Mouse (Mus musculus) MEL (cell line): ENCODE data around the gene Mtcl1. TPM values are rescaled to one million over a fixed set of nuclear protein-coding genes. Genes with fewer than 3 reads are reported as not detected.

ENCODE experiments used
- DNase-seq: peaks from one replicate; pipeline ENCODE4 v3.0.0; 2011; ENCODE audit warnings: low read depth, low spot score
- H3K27ac ChIP-seq: 2 replicates; pipeline ENCODE4 v1.5.1; 2012; ENCODE audit warnings: low read depth, mild to moderate bottlenecking, control low read depth, low read length, moderate library complexity; ENCODE audit not compliant: control insufficient read depth
- H3K27me3 ChIP-seq, 2 experiments: fragments of 150-350 bp in 1 of 2; sonication (generic) in 1 of 2; 2 replicates each; pipeline ENCODE4 v1.6.1; 2012; ENCODE audit warnings: low read length in 2 of 2, mild to moderate bottlenecking in 2 of 2, improper control_type of control experiment in 1 of 2, moderate library complexity in 1 of 2; ENCODE audit not compliant: insufficient read depth in 2 of 2, control insufficient read depth in 1 of 2
- H3K36me3 ChIP-seq, 2 experiments: 2 replicates each; pipeline ENCODE4 v1.6.1; 2012 to 2014; ENCODE audit warnings: low read length in 2 of 2, improper control_type of control experiment in 1 of 2, inconsistent platforms in 1 of 2, mild to moderate bottlenecking in 1 of 2; ENCODE audit not compliant: insufficient read depth in 2 of 2, control insufficient read depth in 1 of 2
- H3K4me1 ChIP-seq, 2 experiments: fragments of 150-350 bp in 1 of 2; sonication (generic) in 1 of 2; 2 replicates each; pipeline ENCODE4 v1.6.1; 2012; ENCODE audit warnings: low read length in 2 of 2, improper control_type of control experiment in 1 of 2, mild to moderate bottlenecking in 1 of 2; ENCODE audit not compliant: insufficient read depth in 2 of 2, control insufficient read depth in 1 of 2
- H3K4me3 ChIP-seq, 2 experiments: fragments of 150-350 bp in 1 of 2; sonication (generic) in 1 of 2; 2 replicates each; pipeline ENCODE4 v1.5.1; 2012; ENCODE audit warnings: low read depth in 2 of 2, low read length in 2 of 2, mild to moderate bottlenecking in 2 of 2, moderate library complexity in 2 of 2, control low read depth in 1 of 2, improper control_type of control experiment in 1 of 2; ENCODE audit not compliant: control insufficient read depth in 1 of 2, insufficient read depth in 1 of 2
- H3K79me2 ChIP-seq: 2 replicates; pipeline ENCODE4 v1.6.1; 2012; ENCODE audit warnings: mild to moderate bottlenecking, low read length, moderate library complexity; ENCODE audit not compliant: control insufficient read depth, poor library complexity, insufficient read depth
- H3K9ac ChIP-seq: 2 replicates; pipeline ENCODE4 v1.6.1; 2012; ENCODE audit warnings: low read depth, mild to moderate bottlenecking, control low read depth, low read length, moderate library complexity; ENCODE audit not compliant: control insufficient read depth, poor library complexity, severe bottlenecking
- H3K9me3 ChIP-seq: fragments of 150-350 bp; sonication (generic); replicated peaks from 2 replicates; pipeline ENCODE4 v1.6.1; 2012; ENCODE audit warnings: mild to moderate bottlenecking, low read length, improper control_type of control experiment, moderate library complexity; ENCODE audit not compliant: insufficient read depth
- BHLHE40 ChIP-seq: IDR thresholded peaks from 2 replicates; pipeline ENCODE4 v1.6.1; 2012; ENCODE audit warnings: low read depth, mild to moderate bottlenecking, inconsistent platforms, low read length, improper control_type of control experiment, borderline replicate concordance
- CHD1 ChIP-seq: IDR thresholded peaks from 2 replicates; pipeline ENCODE4 v1.6.1; 2012; ENCODE audit warnings: low read depth, mild to moderate bottlenecking, inconsistent platforms, low read length, improper control_type of control experiment
- CTCF ChIP-seq, 3 experiments: IDR thresholded peaks in 2 of 3; conservative IDR thresholded peaks in 1 of 3; 2 replicates each; pipeline ENCODE4 v1.5.1; 2011 to 2012; ENCODE audit warnings: low read length in 3 of 3, low read depth in 2 of 3, mild to moderate bottlenecking in 2 of 3, improper control_type of control experiment in 1 of 3, inconsistent platforms in 1 of 3, mixed read lengths in 1 of 3, moderate library complexity in 1 of 3; ENCODE audit not compliant: control insufficient read depth in 1 of 3, insufficient read depth in 1 of 3, poor library complexity in 1 of 3, severe bottlenecking in 1 of 3
- EP300 ChIP-seq, 2 experiments: IDR thresholded peaks; 2 replicates each; pipeline ENCODE4 v1.6.1; 2011; ENCODE audit warnings: improper control_type of control experiment in 2 of 2, low read length in 2 of 2, low read depth in 1 of 2, mild to moderate bottlenecking in 1 of 2
- GABPA ChIP-seq: IDR thresholded peaks from 2 replicates; pipeline ENCODE4 v1.6.1; 2012; ENCODE audit warnings: low read depth, mild to moderate bottlenecking, inconsistent platforms, low read length, improper control_type of control experiment, moderate library complexity
- GATA1 ChIP-seq: IDR thresholded peaks from 2 replicates; pipeline ENCODE4 v1.6.1; 2011; ENCODE audit warnings: low read depth, low read length, improper control_type of control experiment
- KAT2A ChIP-seq: conservative IDR thresholded peaks from 2 replicates; pipeline ENCODE4 v1.6.1; 2012; ENCODE audit warnings: low read depth, low read length, improper control_type of control experiment, inconsistent platforms
- MEF2A ChIP-seq: IDR thresholded peaks from 2 replicates; pipeline ENCODE4 v1.6.1; 2014; ENCODE audit warnings: low read depth, mild to moderate bottlenecking, inconsistent platforms, low read length, improper control_type of control experiment; ENCODE audit not compliant: poor library complexity, insufficient replicate concordance, severe bottlenecking; ENCODE audit errors: extremely low read depth
- MYC ChIP-seq: IDR thresholded peaks from 2 replicates; pipeline ENCODE4 v1.6.1; 2011; ENCODE audit warnings: low read depth, mild to moderate bottlenecking, low read length, improper control_type of control experiment, moderate library complexity
- NELFE ChIP-seq: IDR thresholded peaks from 2 replicates; pipeline ENCODE4 v1.6.1; 2011; ENCODE audit warnings: low read depth, low read length, improper control_type of control experiment
- NRF1 ChIP-seq: IDR thresholded peaks from 2 replicates; pipeline ENCODE4 v1.6.1; 2014; ENCODE audit warnings: low read depth, mild to moderate bottlenecking, inconsistent platforms, low read length, improper control_type of control experiment, moderate library complexity; ENCODE audit not compliant: poor library complexity, insufficient read depth, severe bottlenecking
- POLR2A ChIP-seq, 2 experiments: IDR thresholded peaks; 2 replicates each; pipeline ENCODE4 v1.6.1; 2011 to 2012; ENCODE audit warnings: low read length in 2 of 2, mild to moderate bottlenecking in 2 of 2, control low read depth in 1 of 2, improper control_type of control experiment in 1 of 2, low read depth in 1 of 2, moderate library complexity in 1 of 2; ENCODE audit not compliant: control insufficient read depth in 1 of 2, insufficient read depth in 1 of 2, poor library complexity in 1 of 2
- POLR2AphosphoS2 ChIP-seq: IDR thresholded peaks from 2 replicates; pipeline ENCODE4 v1.6.1; 2011; ENCODE audit warnings: low read length, improper control_type of control experiment
- RAD21 ChIP-seq: IDR thresholded peaks from 2 replicates; pipeline ENCODE4 v1.6.1; 2011; ENCODE audit warnings: mild to moderate bottlenecking, low read depth, low read length, improper control_type of control experiment
- SMC3 ChIP-seq: IDR thresholded peaks from 2 replicates; pipeline ENCODE4 v1.6.1; 2011; ENCODE audit warnings: low read depth, low read length, improper control_type of control experiment
- TAL1 ChIP-seq: IDR thresholded peaks from 2 replicates; pipeline ENCODE4 v1.6.1; 2012; ENCODE audit warnings: mild to moderate bottlenecking, inconsistent platforms, low read length, moderate library complexity, mixed read lengths
- TBP ChIP-seq: IDR thresholded peaks from 2 replicates; pipeline ENCODE4 v1.8.0; 2011; ENCODE audit warnings: low read depth, low read length, improper control_type of control experiment
- TCF12 ChIP-seq: IDR thresholded peaks from 2 replicates; pipeline ENCODE4 v1.6.1; 2014; ENCODE audit warnings: low read depth, mild to moderate bottlenecking, inconsistent platforms, low read length, improper control_type of control experiment, moderate library complexity
- USF2 ChIP-seq, 2 experiments: IDR thresholded peaks; 2 replicates each; pipeline ENCODE4 v1.6.1; 2011 to 2012; ENCODE audit warnings: improper control_type of control experiment in 2 of 2, low read length in 2 of 2, borderline replicate concordance in 1 of 2, inconsistent platforms in 1 of 2, low read depth in 1 of 2, mild to moderate bottlenecking in 1 of 2; ENCODE audit not compliant: insufficient read depth in 1 of 2
- ZC3H11A ChIP-seq: IDR thresholded peaks from 2 replicates; pipeline ENCODE4 v1.6.1; 2012; ENCODE audit warnings: low read depth, mild to moderate bottlenecking, inconsistent platforms, low read length, improper control_type of control experiment
- ZNF384 ChIP-seq: IDR thresholded peaks from 2 replicates; pipeline ENCODE4 v1.6.1; 2012; ENCODE audit warnings: low read depth, mild to moderate bottlenecking, inconsistent platforms, low read length, improper control_type of control experiment
- polyA plus RNA-seq, 2 experiments: library from polyadenylated mRNA; stranded (reverse) in 1 of 2; unstranded in 1 of 2; fragments of >175 nt in 1 of 2; fragments of >200 nt in 1 of 2; gene quantifications; 2 replicates each; pipeline versions ENCODE4 v1.2.1 to v1.2.4; 2012; ENCODE audit warnings: low replicate concordance in 2 of 2, low read depth in 1 of 2; ENCODE audit not compliant: insufficient read length in 2 of 2, insufficient read depth in 1 of 2, missing spikeins in 1 of 2
- total RNA-seq: library from RNA; depleted of rRNA; stranded (reverse); fragments of 300-350 nt; gene quantifications from 2 replicates; pipeline ENCODE4 v1.2.3, GENCODE M21; 2012

The Mtcl1 gene
- total and polyA plus RNA-seq, 3 experiments = not detected

DNA sequence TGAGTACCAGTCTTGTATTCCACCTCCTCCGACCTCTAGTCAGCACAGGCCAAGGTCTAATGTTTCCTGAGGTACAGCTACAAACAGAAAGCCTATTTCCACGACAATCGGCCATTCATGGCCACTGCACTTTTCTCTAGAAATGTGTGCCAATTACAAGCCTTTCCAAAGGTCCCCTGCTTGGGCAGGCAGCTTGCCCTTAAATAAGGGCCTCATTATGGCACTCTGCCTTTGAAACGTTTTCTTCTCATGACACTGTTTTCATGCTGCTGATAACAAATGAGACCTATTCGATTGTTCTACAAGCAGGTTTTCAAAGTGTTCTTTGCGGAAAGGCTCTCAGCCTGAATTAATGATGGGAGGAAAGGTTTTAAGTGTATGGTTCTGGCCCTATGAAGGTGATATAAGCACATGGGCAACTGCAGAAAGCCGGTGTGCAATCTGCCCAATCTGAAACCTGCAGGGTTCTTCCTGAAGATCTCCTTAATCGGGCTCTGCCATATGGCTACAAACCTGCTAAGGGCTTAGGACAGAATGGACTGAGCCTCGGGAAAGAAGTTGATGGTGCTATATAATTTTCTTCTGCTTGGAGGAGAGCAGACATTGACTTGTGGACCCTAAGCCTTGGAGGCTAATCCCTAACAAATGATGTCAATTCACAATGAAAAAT lies 47.8 kb downstream of the Mtcl1 start:
- no peak overlapping the region for H3K4me3 ChIP-seq
- TF ChIP-seq TAL1 (no peak), EP300 (IDR thresholded peaks at IDR 0.05; ENCODE audit: low read depth in 1 of 2, low read length in 2 of 2) (no peak), TCF12 (no peak), CTCF (IDR thresholded peaks at IDR 0.05 in 2 of 3, conservative IDR thresholded peaks at IDR 0.05 in 1 of 3; ENCODE audit: control insufficient read depth in 1 of 3, insufficient read depth in 1 of 3, low read depth in 2 of 3, low read length in 3 of 3, poor library complexity in 1 of 3, severe bottlenecking in 1 of 3) (no peak)
- no peaks in the 10 kb centered on the region for H3K27me3 ChIP-seq
- no peaks in the 10 kb centered on the region for H3K9me3 ChIP-seq
- no peak overlapping the region for H3K9ac ChIP-seq
- no peaks in the 10 kb centered on the region for H3K79me2 ChIP-seq
- no peak for DNase-seq
- no peak overlapping the region for H3K27ac ChIP-seq
- no peaks in the 10 kb centered on the region for H3K36me3 ChIP-seq
- H3K4me1 ChIP-seq = no peaks in the 10 kb centered on the region

DNA sequence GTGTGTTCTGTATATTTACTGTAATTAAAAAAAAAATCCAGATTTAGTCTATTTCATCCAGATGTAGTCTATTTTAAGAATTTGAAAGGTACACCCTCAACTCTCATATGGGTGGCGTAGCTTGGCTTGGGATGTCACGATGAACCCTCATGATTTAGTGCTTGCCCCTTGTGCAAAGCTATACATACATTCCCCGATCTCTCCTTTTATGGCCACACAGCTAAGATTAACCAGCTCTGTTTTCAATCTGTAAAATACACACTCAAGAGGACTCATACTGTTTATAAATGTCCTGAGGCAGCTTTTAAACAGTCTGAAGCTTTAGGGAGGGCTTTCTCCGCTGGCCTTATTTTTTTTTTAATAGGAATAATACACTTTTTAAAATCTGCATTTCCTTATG lies 49.8 kb downstream of the Mtcl1 start:
- Histone ChIP-seq H3K9ac (no peak overlapping the region), H3K79me2 (no peaks in the 10 kb centered on the region), H3K9me3 (no peaks in the 10 kb centered on the region), H3K4me1 (no peaks in the 10 kb centered on the region), H3K27me3 (no peaks in the 10 kb centered on the region), H3K36me3 (no peaks in the 10 kb centered on the region), H3K4me3 (no peak overlapping the region), H3K27ac (no peak overlapping the region)
- DNase-seq = no peak
- TF ChIP-seq MEF2A = no peak
- no peak for TF ChIP-seq ZNF384
- TF ChIP-seq SMC3 = no peak
- no peak for TF ChIP-seq POLR2AphosphoS2
- TF ChIP-seq ZC3H11A = no peak
- no peak for TF ChIP-seq CHD1
- no peak for TF ChIP-seq USF2 (IDR thresholded peaks at IDR 0.05; ENCODE audit: borderline replicate concordance in 1 of 2, insufficient read depth in 1 of 2, low read depth in 1 of 2, low read length in 2 of 2)
- TF ChIP-seq MYC = no peak

DNA sequence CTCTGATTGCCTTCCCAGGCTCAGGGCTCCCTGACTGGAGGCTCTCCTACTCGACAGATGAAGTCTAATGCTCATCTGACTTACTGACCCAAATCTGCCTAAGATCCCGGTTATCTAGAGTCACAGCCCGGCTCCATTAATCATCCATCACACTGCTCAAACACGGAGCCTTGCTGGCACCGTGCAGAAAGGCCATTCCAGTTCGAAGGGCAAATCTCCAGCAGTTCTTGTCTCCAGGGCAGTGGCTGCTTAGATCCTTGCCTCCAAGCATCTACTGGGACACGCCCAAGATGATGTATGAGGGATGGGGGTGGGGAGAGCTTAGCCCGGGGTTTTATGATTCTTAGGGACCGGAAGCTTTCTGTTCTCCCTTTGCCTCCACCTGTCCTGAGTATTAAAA lies 55.0 kb downstream of the Mtcl1 start:
- no peak overlapping the region for H3K4me3 ChIP-seq
- no peaks in the 10 kb centered on the region for H3K4me1 ChIP-seq
- H3K36me3 ChIP-seq = no peaks in the 10 kb centered on the region
- H3K79me2 ChIP-seq = no peaks in the 10 kb centered on the region
- H3K27me3 ChIP-seq = no peaks in the 10 kb centered on the region
- no peak overlapping the region for H3K9ac ChIP-seq
- no peaks in the 10 kb centered on the region for H3K9me3 ChIP-seq
- no peak overlapping the region for H3K27ac ChIP-seq
- no peak for TF ChIP-seq NELFE
- no peak for TF ChIP-seq RAD21
- no peak for TF ChIP-seq GATA1
- no peak for TF ChIP-seq KAT2A
- no peak for TF ChIP-seq TBP
- TF ChIP-seq BHLHE40 = no peak
- no peak for TF ChIP-seq GABPA
- TF ChIP-seq POLR2A (IDR thresholded peaks at IDR 0.05; ENCODE audit: control insufficient read depth in 1 of 2, insufficient read depth in 1 of 2, low read depth in 1 of 2, low read length in 2 of 2, poor library complexity in 1 of 2) = no peak
- TF ChIP-seq MYC = no peak
- no peak for TF ChIP-seq ZNF384
- no peak for TF ChIP-seq NRF1
- no peak for TF ChIP-seq TAL1
- TF ChIP-seq CHD1 = no peak
- TF ChIP-seq, all 39 proteins: peak for 0
- DNase-seq = no peak
